Mouse (Mus musculus): ENCODE data around the gene Gm20388. TPM values are rescaled to one million over a fixed set of nuclear protein-coding genes. Genes with fewer than 3 reads are reported as not detected.

Gene Gm20388
- polyA plus RNA-seq, 1 experiment = 10.6 TPM

DNA sequence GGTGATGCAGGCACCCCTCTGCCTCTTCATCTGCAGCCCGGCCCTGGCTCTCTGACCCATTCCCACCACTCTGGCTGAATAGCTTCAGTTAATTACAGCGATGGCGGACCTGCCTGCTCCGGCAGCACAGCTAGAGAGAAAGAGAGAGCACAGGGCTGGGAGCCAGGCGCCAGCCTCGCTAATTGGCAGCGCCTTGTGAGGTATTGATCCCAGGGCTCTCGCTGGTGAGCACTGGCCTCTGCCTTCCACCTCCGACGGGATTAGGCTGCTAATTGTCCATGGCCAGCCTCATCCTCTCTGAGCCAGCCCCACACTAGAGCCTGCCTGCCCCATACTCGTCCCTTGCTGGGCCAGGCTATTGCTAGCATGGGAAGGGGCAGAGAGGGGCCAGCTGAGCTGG, 649.0 kb downstream of the Gm20388 start:
- no peak overlapping the region for H3K27ac ChIP-seq (ENCODE audit: control insufficient read depth, insufficient read depth, low read depth, low read length, poor library complexity)
- WGBS = 94% methylated on average over 11 of the region's 11 CpGs
- TF ChIP-seq CTCF (IDR thresholded peaks at IDR 0.05; ENCODE audit: control insufficient read depth, insufficient read depth, low read length) (no peak), POLR2A (IDR thresholded peaks at IDR 0.05; ENCODE audit: borderline replicate concordance, control insufficient read depth, low read depth, low read length) (no peak)
- peaks cover 10% of the 10 kb centered on the region for H3K4me1 ChIP-seq (ENCODE audit: control insufficient read depth, insufficient read depth, low read length)
- H3K4me3 ChIP-seq (replicated peaks; ENCODE audit: control insufficient read depth, low read depth, low read length) = no peak overlapping the region

DNA sequence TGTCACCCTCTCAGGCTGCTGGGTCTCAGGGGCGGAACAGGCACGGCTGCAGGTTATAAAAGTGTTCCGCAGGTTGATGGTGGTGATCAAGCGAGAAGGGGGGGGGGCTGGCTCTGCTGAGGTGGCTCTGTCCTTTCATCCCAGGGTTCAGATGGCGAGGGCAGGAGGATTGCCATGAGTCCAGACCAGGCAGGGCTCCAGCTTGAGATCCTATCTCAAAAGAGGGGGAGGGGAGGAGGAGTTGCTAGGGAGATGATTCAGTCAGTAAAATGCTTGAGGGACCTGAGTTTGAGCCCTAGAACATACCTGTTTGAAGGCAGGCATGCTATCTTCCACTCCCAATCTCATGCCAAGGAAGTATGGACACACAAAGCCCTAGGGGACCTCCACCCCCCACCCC, 649.9 kb downstream of the Gm20388 start:
- WGBS = 88% methylated on average over 5 of the region's 5 CpGs
- H3K4me3 ChIP-seq (replicated peaks; ENCODE audit: control insufficient read depth, low read depth, low read length) = no peak overlapping the region
- TF ChIP-seq CTCF (IDR thresholded peaks at IDR 0.05; ENCODE audit: control insufficient read depth, insufficient read depth, low read length) (no peak), POLR2A (IDR thresholded peaks at IDR 0.05; ENCODE audit: borderline replicate concordance, control insufficient read depth, low read depth, low read length) (no peak)
- no peak overlapping the region for H3K27ac ChIP-seq (ENCODE audit: control insufficient read depth, insufficient read depth, low read depth, low read length, poor library complexity)
- peaks cover 10% of the 10 kb centered on the region for H3K4me1 ChIP-seq (ENCODE audit: control insufficient read depth, insufficient read depth, low read length)

DNA sequence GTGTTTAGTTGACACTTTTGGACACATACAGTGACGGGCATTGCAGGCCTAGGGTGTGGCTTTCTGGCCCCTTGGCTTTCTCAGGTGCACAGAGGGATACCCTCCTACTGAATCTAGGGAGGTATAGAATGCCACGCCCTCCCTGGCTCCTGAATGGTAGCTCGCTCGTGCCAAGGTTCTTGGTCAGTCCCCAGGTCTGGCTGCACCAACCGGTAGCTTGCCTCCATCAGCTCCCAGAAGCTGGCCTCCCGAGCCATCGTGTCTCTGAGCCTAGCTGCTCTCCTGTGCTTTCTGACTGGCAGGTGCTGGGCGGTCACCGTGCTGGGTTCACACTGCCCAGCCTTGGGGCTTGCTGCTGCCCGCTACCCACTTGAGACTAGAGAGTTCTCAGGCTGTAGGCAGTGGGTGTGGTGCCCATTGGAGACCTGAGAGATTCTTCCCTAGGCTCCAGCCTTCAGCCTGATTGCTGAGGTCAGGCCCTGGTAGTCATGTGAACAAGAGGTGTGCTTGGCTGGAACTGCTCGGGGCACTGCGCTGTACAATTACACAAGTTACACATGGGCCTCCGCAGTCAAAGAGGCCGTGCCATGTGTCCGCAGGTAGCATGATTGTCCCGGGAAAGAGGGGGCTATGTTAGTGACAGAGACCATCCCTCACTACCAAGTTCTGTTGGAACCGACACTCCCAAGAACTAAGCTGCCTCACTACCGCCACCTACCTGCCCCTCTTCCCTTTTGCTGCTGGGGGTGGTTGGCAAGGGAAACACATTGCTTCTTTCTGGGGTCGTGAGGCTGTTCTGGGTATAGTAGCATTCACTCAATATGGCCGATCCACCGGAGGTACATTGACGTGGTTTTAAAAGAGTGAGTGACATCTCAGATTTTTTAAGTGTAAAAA, 651.1 kb downstream of the Gm20388 start:
- H3K4me1 ChIP-seq (ENCODE audit: control insufficient read depth, insufficient read depth, low read length) = peaks cover 10% of the 10 kb centered on the region
- TF ChIP-seq CTCF (IDR thresholded peaks at IDR 0.05; ENCODE audit: control insufficient read depth, insufficient read depth, low read length) (peak; percentile 60; the same call in 1 of the 2 replicates), POLR2A (IDR thresholded peaks at IDR 0.05; ENCODE audit: borderline replicate concordance, control insufficient read depth, low read depth, low read length) (no peak)
- WGBS = 79% methylated on average over 22 of the region's 22 CpGs
- H3K4me3 ChIP-seq (replicated peaks; ENCODE audit: control insufficient read depth, low read depth, low read length) = no peak overlapping the region
- H3K27ac ChIP-seq (ENCODE audit: control insufficient read depth, insufficient read depth, low read depth, low read length, poor library complexity) = no peak overlapping the region

DNA sequence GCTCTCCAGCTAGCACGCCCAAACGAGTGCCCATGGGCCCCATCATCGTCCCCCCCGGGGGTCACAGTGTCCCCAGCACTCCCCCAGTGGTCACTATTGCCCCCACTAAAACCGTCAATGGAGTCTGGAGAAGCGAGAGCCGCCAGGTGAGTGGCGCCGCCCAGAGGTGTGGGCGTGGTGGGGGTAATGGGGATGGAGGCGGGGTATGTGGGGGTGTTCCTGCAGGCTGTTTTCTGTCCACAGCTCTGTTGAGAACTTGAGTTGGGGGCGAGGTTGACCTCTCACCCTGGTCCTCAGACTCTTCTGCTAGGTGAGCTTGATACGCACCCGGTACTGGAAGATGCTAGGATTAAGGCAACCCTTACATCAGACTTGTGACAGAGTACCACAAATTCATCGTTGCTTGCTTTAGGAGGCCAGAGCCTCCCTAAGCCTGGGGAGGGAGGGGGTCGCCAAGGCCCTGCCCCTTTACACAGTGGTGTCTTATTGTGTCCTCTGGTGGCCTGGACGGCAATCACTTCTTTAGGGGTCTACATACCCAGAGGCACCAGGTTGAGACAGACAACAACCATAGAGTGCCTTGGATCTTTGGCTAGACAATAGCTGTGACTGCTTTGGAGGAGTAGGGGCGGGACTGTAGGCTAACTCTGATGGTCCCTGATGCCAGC, 652.2 kb downstream of the Gm20388 start:
- Histone ChIP-seq H3K27ac (ENCODE audit: control insufficient read depth, insufficient read depth, low read depth, low read length, poor library complexity) (peak overlapping the region; percentile 76), H3K4me1 (ENCODE audit: control insufficient read depth, insufficient read depth, low read length) (peaks cover 10% of the 10 kb centered on the region), H3K4me3 (replicated peaks; ENCODE audit: control insufficient read depth, low read depth, low read length) (no peak overlapping the region)
- TF ChIP-seq POLR2A (IDR thresholded peaks at IDR 0.05; ENCODE audit: borderline replicate concordance, control insufficient read depth, low read depth, low read length) (no peak), CTCF (IDR thresholded peaks at IDR 0.05; ENCODE audit: control insufficient read depth, insufficient read depth, low read length) (no peak)
- WGBS = 89% methylated on average over 18 of the region's 18 CpGs

DNA sequence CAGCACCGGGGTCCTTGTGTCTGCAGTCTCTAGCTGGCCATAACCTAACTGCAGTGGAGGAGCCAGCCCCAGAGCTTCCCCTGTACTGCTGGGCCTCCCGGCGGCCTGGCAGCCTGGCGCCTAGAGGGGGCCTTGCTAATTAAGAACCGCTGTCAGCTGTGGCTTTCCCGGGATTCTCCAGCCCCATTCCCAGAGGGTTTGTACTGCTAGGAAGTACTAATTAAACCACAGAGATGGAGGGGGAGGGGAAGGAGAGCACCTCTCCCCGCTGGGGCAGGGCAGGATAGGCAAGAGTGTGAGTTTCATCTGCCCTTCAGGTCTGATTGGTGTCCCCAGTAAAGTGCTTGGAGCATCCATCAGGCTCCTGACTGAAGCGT, 652.7 kb downstream of the Gm20388 start:
- H3K4me1 ChIP-seq (ENCODE audit: control insufficient read depth, insufficient read depth, low read length) = peaks cover 10% of the 10 kb centered on the region
- H3K27ac ChIP-seq (ENCODE audit: control insufficient read depth, insufficient read depth, low read depth, low read length, poor library complexity) = peak overlapping the region; percentile 76

DNA sequence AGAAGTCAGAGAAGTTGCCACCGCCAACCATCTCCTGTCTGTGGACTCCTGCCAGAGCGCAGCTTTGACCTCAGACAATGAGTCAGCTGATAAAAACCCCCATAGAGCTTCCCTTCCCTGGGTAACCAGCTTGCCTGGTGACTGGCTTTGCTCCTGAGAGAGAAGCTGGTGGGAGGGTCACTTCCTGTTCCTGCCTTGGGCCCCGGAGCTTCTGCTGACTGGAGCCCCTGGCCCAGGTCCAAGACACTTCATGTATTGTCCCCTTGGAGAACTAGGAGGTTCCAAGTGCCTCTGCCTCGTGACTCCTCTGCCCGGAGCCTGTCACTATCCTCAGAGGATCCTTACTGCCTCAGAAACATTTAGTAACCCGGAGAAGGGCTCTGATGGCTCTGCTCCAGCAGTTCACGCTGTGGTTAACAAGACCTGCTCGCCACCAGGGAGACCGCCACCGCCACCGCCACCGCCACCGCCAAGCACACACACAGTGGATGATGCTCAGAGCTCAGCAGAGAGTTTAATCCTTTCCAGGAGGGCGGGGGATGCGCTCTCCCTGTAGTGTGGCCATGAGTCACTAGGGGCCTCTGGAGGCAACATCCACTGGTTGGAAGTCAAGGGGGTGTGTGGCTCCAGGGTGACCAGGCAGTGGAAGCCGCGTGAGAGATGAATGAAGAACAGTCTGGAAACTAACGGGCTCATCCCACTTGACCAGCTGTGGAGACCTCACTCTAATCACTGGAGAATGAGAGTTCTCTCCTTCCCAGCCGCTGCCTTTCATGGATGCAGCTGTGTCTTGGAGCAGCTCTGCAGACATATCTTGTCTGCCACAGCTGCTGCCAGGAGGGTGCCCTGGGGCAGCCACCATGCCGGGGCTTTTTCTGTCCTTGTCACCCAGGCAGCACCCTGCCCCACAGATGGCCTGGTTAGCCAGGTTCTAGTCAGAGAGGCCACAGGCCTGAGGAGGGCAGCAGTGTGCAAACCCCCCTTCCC, 653.5 kb downstream of the Gm20388 start:
- no peak overlapping the region for H3K4me3 ChIP-seq (replicated peaks; ENCODE audit: control insufficient read depth, low read depth, low read length)
- TF ChIP-seq CTCF (IDR thresholded peaks at IDR 0.05; ENCODE audit: control insufficient read depth, insufficient read depth, low read length) = no peak; the same call in 1 of the 2 replicates
- no peak for TF ChIP-seq POLR2A (IDR thresholded peaks at IDR 0.05; ENCODE audit: borderline replicate concordance, control insufficient read depth, low read depth, low read length)
- peak overlapping the region; percentile 76 for H3K27ac ChIP-seq (ENCODE audit: control insufficient read depth, insufficient read depth, low read depth, low read length, poor library complexity)
- peaks cover 10% of the 10 kb centered on the region for H3K4me1 ChIP-seq (ENCODE audit: control insufficient read depth, insufficient read depth, low read length)
- 22% methylated on average over 20 of the region's 20 CpGs for WGBS

More for the DNA sequence above, 652.7 kb downstream of the Gm20388 start:
- no peak overlapping the region for H3K4me3 ChIP-seq (replicated peaks; ENCODE audit: control insufficient read depth, low read depth, low read length)
- TF ChIP-seq CTCF (IDR thresholded peaks at IDR 0.05; ENCODE audit: control insufficient read depth, insufficient read depth, low read length) (no peak), POLR2A (IDR thresholded peaks at IDR 0.05; ENCODE audit: borderline replicate concordance, control insufficient read depth, low read depth, low read length) (no peak)
- 42% methylated on average over 8 of the region's 8 CpGs for WGBS

DNA sequence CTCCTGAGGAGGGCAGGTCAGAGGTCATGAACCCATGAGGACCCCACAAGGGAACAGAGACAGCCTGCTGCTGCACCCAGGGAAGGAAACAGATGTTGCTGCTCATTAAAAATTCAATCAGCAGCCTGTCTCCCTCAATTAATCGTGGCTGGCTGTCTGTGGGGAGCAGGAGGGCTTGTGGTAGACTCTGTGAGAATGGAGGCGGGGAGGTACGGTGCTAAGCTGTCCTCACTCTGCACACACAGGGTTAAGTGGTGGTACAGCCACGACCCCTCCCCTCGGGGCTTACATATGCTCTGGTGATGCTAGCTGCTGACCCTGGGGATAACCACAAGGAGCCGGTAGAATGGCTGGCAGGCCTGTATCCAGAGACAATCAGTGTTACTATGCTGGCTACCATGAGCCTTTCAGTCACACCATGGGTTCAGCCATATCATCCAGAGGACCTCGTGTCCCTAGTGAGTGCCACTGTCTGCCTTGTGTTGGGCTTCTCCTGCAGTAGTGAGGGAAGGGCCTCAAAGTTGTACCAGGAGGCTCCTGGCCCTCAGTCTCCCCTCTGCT, 654.6 kb downstream of the Gm20388 start:
- 62% methylated on average over 7 of the region's 7 CpGs for WGBS
- no peak overlapping the region for H3K4me3 ChIP-seq (replicated peaks; ENCODE audit: control insufficient read depth, low read depth, low read length)
- peaks cover 10% of the 10 kb centered on the region for H3K4me1 ChIP-seq (ENCODE audit: control insufficient read depth, insufficient read depth, low read length)
- no peak for TF ChIP-seq POLR2A (IDR thresholded peaks at IDR 0.05; ENCODE audit: borderline replicate concordance, control insufficient read depth, low read depth, low read length)
- TF ChIP-seq CTCF (IDR thresholded peaks at IDR 0.05; ENCODE audit: control insufficient read depth, insufficient read depth, low read length) = no peak
- H3K27ac ChIP-seq (ENCODE audit: control insufficient read depth, insufficient read depth, low read depth, low read length, poor library complexity) = no peak overlapping the region

All from bone marrow, adult 2 months (tissue).